ENCODE assay signal across 11 mouse cellular contexts in genomic region chr1:71575987-71576386, GRCm38 (mm10). TPM values are rescaled to one million over a fixed set of nuclear protein-coding genes. Genes with fewer than 3 reads are reported as not detected.
DNase-seq lines count a peak whose midpoint lies in the region; ATAC-seq and TF ChIP-seq lines count a peak whose summit lies in the region.
"Had no signal": no experiment of that assay in that cellular context is flagged by ENCODE, and none has a peak within 500 bp of the region (broad histone marks: within the 10 kb centered on the region; RNA-seq: fewer than 3 reads in every experiment).

No protein-coding gene starts in this region.

- H3K36me3 ChIP-seq in forebrain, embryonic 15.5 days: peaks cover 51% of the 10 kb centered on the region

- DNase-seq in adrenal gland, adult (ENCODE audit: inconsistent age in 2 of 2, low spot score in 1 of 2): peak; percentile 21 to 76
- DNase-seq in adrenal gland, postnatal 25 days: no peak
- DNase-seq in layer of hippocampus, adult 11-12 months (ENCODE audit: low spot score): peak; percentile 5
- DNase-seq in layer of hippocampus, adult 2 months (ENCODE audit: low spot score in 2 of 2): no peak
- DNase-seq in cerebellum, adult 9-10 months: peak; percentile 64
- peak; percentile 13 for DNase-seq in lung, postnatal 14 days
- DNase-seq in frontal cortex, postnatal 14 days (ENCODE audit: low spot score in 2 of 2): no peak
- DNase-seq: heart, postnatal 4 days had no signal

- no peak overlapping the region for H3K4me3 ChIP-seq in layer of hippocampus, adult 2 months
- no peak overlapping the region for H3K4me3 ChIP-seq in forebrain, embryonic 15.5 days
- H3K4me3 ChIP-seq: limb, embryonic 12.5 days had no signal

- H3K27ac ChIP-seq in layer of hippocampus, adult 2 months: no peak overlapping the region
- H3K27ac ChIP-seq in forebrain, embryonic 15.5 days (replicated peaks): no peak overlapping the region
- H3K27ac ChIP-seq: limb, embryonic 12.5 days had no signal

- H3K27me3 ChIP-seq in forebrain, embryonic 15.5 days: no peaks in the 10 kb centered on the region
- H3K27me3 ChIP-seq: limb, embryonic 12.5 days had no signal

- no peak for TF ChIP-seq CTCF in layer of hippocampus, adult 2 months (conservative IDR thresholded peaks at IDR 0.05)

- H3K4me1 ChIP-seq in forebrain, embryonic 15.5 days: no peaks in the 10 kb centered on the region
- H3K4me1 ChIP-seq: limb, embryonic 12.5 days had no signal

- ATAC-seq in forebrain, embryonic 15.5 days (replicated peaks): no peak
- ATAC-seq: intestine, embryonic 16.5 days had no signal

- WGBS in forebrain, embryonic 15.5 days: 77% methylated on average over 7 of the region's 7 CpGs

- no peaks in the 10 kb centered on the region for H3K9me3 ChIP-seq in forebrain, embryonic 15.5 days
- H3K9me3 ChIP-seq: limb, embryonic 12.5 days had no signal

- no peak overlapping the region for H3K4me2 ChIP-seq in forebrain, embryonic 15.5 days (replicated peaks)
- H3K4me2 ChIP-seq: limb, embryonic 12.5 days had no signal

- no peak overlapping the region for H3K9ac ChIP-seq in forebrain, embryonic 15.5 days (replicated peaks)
- H3K9ac ChIP-seq: limb, embryonic 12.5 days had no signal

RNA-seq across cellular contexts. Expression of gene Atic, which starts 19.0 kb away (rescaled TPM):
- 63.4 and 66.8 TPM in 2 replicates for total RNA-seq in adrenal gland, postnatal 25 days (2021)
- total RNA-seq in layer of hippocampus, adult 2 months (2021): 10 to 100 TPM; 31.7 to 37.9 TPM
- polyA plus RNA-seq in forebrain, embryonic 15.5 days (2015; fragmentation: Nextera tagmentation; extraction: Ambion mirVana): 36.2 TPM in 2 replicates

Comparison
In these comparisons a context has a peak if more than half of its experiments do, and no peak if none do; other contexts are left out.
1. DNase-seq: peak in adrenal gland, adult (2 of 2), layer of hippocampus, adult 11-12 months (single experiment), cerebellum, adult 9-10 months (single experiment) and lung, postnatal 14 days (single experiment); none in adrenal gland, postnatal 25 days (single experiment), layer of hippocampus, adult 2 months (0 of 2) and frontal cortex, postnatal 14 days (0 of 2).